Mouse (Mus musculus) testis, postnatal 14 days (tissue): ENCODE data around the gene Gm8909.
"Not testable (repeated sequence)": the region's sequence is repeated elsewhere in the genome, so short reads cannot be mapped to it uniquely, and the experiment has no call there.

ENCODE experiments used
- DNase-seq: peaks from one replicate; pipeline ENCODE4 v3.0.0; 2021; ENCODE audit warnings: low spot score

The Gm8909 gene

GRCm38 (mm10) chr17:36161129-36162051 is 6.9 kb downstream of the Gm8909 start:
- no peak for DNase-seq

- not testable (repeated sequence) for DNase-seq
These were observed 10.1 kb downstream of the Gm8909 start for GRCm38 (mm10) chr17:36158264-36158663.

GRCm38 (mm10) chr17:36157782-36158181 is 10.6 kb downstream of the Gm8909 start:
- DNase-seq, result not testable (repeated sequence)

GRCm38 (mm10) chr17:36154271-36155149 is 13.8 kb downstream of the Gm8909 start:
- no peak for DNase-seq

- DNase-seq, result not testable (repeated sequence)
These were observed 17.1 kb downstream of the Gm8909 start for GRCm38 (mm10) chr17:36151200-36151599.

GRCm38 (mm10) chr17:36148468-36148867 is 19.9 kb downstream of the Gm8909 start:
- DNase-seq, result not testable (repeated sequence)

- DNase-seq, result not testable (repeated sequence)
These were observed 21.4 kb downstream of the Gm8909 start for GRCm38 (mm10) chr17:36146937-36147336.

- not testable (repeated sequence) for DNase-seq
These were observed 22.5 kb downstream of the Gm8909 start for GRCm38 (mm10) chr17:36145861-36146156.

- DNase-seq, result no peak
These were observed 23.1 kb downstream of the Gm8909 start for GRCm38 (mm10) chr17:36145111-36145860.

GRCm38 (mm10) chr17:36136299-36136848 is 32.0 kb downstream of the Gm8909 start:
- not testable (repeated sequence) for DNase-seq

- DNase-seq, result not testable (repeated sequence)
These were observed 32.7 kb downstream of the Gm8909 start for GRCm38 (mm10) chr17:36135421-36136231.

GRCm38 (mm10) chr17:36131516-36132265 is 36.6 kb downstream of the Gm8909 start:
- no peak for DNase-seq

- DNase-seq, result not testable (repeated sequence)
These were observed 39.1 kb downstream of the Gm8909 start, which contains the start of gene Gm7030 for GRCm38 (mm10) chr17:36128968-36129817. TSS of gene Gm7030 (minus strand) at chr17:36129425.

- DNase-seq, result not testable (repeated sequence)
These were observed 39.8 kb downstream of the Gm8909 start for GRCm38 (mm10) chr17:36128525-36128924.

GRCm38 (mm10) chr17:36124111-36124510 is 44.2 kb downstream of the Gm8909 start:
- DNase-seq, result not testable (repeated sequence)

GRCm38 (mm10) chr17:36121352-36122020 is 46.9 kb downstream of the Gm8909 start, which contains the start of gene Gm19684:
TSS of gene Gm19684 (plus strand) at chr17:36121678.
- DNase-seq, result not testable (repeated sequence)

- DNase-seq, result not testable (repeated sequence)
These were observed 47.5 kb downstream of the Gm8909 start for GRCm38 (mm10) chr17:36120839-36121238.

- not testable (repeated sequence) for DNase-seq
These were observed 51.8 kb downstream of the Gm8909 start for GRCm38 (mm10) chr17:36116545-36116944.
